29 mouse cellular contexts compared by ENCODE assay signal in genomic region chr11:23744352-23744751, GRCm38 (mm10).
"Had no signal": no experiment of that assay in that cellular context is flagged by ENCODE, and none has a peak within 500 bp of the region (broad histone marks: within the 10 kb centered on the region; RNA-seq: fewer than 3 reads in every experiment).

No protein-coding gene starts in this region.

- DNase-seq: left cerebral cortex, postnatal 4 days; liver; liver, embryonic 13.5 days; lung, adult 18-20 months; lung, adult 2 months; lung, embryonic 14.5 days; lung, postnatal 10 days; lung, postnatal 14 days; lung, postnatal 36 days; lung, postnatal 4 days; midbrain, embryonic 14.5 days had no signal

- H3K27ac ChIP-seq: left cerebral cortex, adult 2 months; limb, embryonic 10.5 days; limb, embryonic 12.5 days; limb, embryonic 13.5 days; limb, embryonic 15.5 days; liver, embryonic 13.5 days; liver, embryonic 14.5 days; liver, embryonic 15.5 days; lung, embryonic 15.5 days; macrophage; midbrain, embryonic 10.5 days; midbrain, embryonic 12.5 days; midbrain, embryonic 13.5 days; midbrain, embryonic 15.5 days; neural tube, embryonic 12.5 days had no signal

- H3K4me2 ChIP-seq: limb, embryonic 12.5 days; limb, embryonic 13.5 days; limb, embryonic 15.5 days; liver, embryonic 11.5 days; liver, embryonic 13.5 days; liver, embryonic 15.5 days; lung, embryonic 14.5 days; lung, embryonic 15.5 days; midbrain, embryonic 12.5 days; midbrain, embryonic 13.5 days; midbrain, embryonic 15.5 days; neural tube, embryonic 12.5 days had no signal

- H3K36me3 ChIP-seq: limb, embryonic 10.5 days; liver, embryonic 13.5 days; lung, embryonic 15.5 days; midbrain, embryonic 10.5 days; midbrain, embryonic 12.5 days; midbrain, embryonic 13.5 days; midbrain, embryonic 15.5 days; neural tube, embryonic 12.5 days had no signal

- H3K27me3 ChIP-seq: limb, embryonic 12.5 days; limb, embryonic 13.5 days; limb, embryonic 15.5 days; liver, embryonic 13.5 days; liver, embryonic 15.5 days; lung, embryonic 15.5 days; megakaryocyte, embryonic 14.5 days; midbrain, embryonic 12.5 days; midbrain, embryonic 13.5 days; midbrain, embryonic 15.5 days; neural tube, embryonic 12.5 days had no signal

- H3K9me3 ChIP-seq: limb, embryonic 10.5 days; limb, embryonic 12.5 days; limb, embryonic 13.5 days; limb, embryonic 15.5 days; liver, embryonic 13.5 days; liver, embryonic 15.5 days; lung, embryonic 15.5 days; megakaryocyte, embryonic 14.5 days; midbrain, embryonic 10.5 days; midbrain, embryonic 12.5 days; midbrain, embryonic 13.5 days; midbrain, embryonic 15.5 days; neural tube, embryonic 12.5 days had no signal

- ATAC-seq: lung, postnatal 0 days; midbrain, embryonic 13.5 days; midbrain, embryonic 15.5 days had no signal

- H3K9ac ChIP-seq: limb, embryonic 12.5 days; limb, embryonic 13.5 days; limb, embryonic 15.5 days; liver, embryonic 13.5 days; liver, embryonic 14.5 days; liver, embryonic 15.5 days; lung, embryonic 14.5 days; lung, embryonic 15.5 days; midbrain, embryonic 12.5 days; midbrain, embryonic 13.5 days; midbrain, embryonic 15.5 days; neural tube, embryonic 12.5 days had no signal

- H3K4me1 ChIP-seq: limb, embryonic 10.5 days; limb, embryonic 12.5 days; limb, embryonic 13.5 days; limb, embryonic 15.5 days; liver, embryonic 13.5 days; liver, embryonic 15.5 days; lung, embryonic 15.5 days; midbrain, embryonic 10.5 days; midbrain, embryonic 12.5 days; midbrain, embryonic 13.5 days; midbrain, embryonic 15.5 days; neural tube, embryonic 12.5 days had no signal

- H3K4me3 ChIP-seq: left cerebral cortex, adult 2 months; limb, embryonic 10.5 days; limb, embryonic 12.5 days; limb, embryonic 13.5 days; limb, embryonic 15.5 days; liver, embryonic 13.5 days; liver, embryonic 15.5 days; lung, embryonic 15.5 days; megakaryocyte, embryonic 14.5 days; midbrain, embryonic 10.5 days; midbrain, embryonic 12.5 days; midbrain, embryonic 13.5 days; midbrain, embryonic 15.5 days; myocyte; neural tube, embryonic 12.5 days had no signal
